Mouse (Mus musculus) layer of hippocampus, adult 2 months (tissue): ENCODE measurements around the gene Cab39l. TPM values are rescaled to one million over a fixed set of nuclear protein-coding genes. Genes with fewer than 3 reads are reported as not detected.

Source experiments
- DNase-seq, 2 experiments: peaks; one replicate each; pipeline ENCODE4 v3.0.0; 2022; ENCODE audit warnings: low spot score in 2 of 2
- H3K27ac ChIP-seq: fragments of 200-600 bp; 2 replicates; pipeline ENCODE4 v1.8.1; 2022
- H3K4me3 ChIP-seq: fragments of 200-600 bp; 2 replicates; pipeline ENCODE4 v1.8.1; 2022; ENCODE audit warnings: mild to moderate bottlenecking
- CTCF ChIP-seq: fragments of 200-600 bp; conservative IDR thresholded peaks from 2 replicates; pipeline ENCODE4 v1.8.1; 2022; ENCODE audit warnings: antibody characterized with exemption, mild to moderate bottlenecking, moderate library complexity
- total RNA-seq, 2 experiments: library from RNA; stranded (reverse); gene quantifications; 2 replicates each; pipeline ENCODE4 v1.2.3; 2021

The Cab39l gene
- total RNA-seq, 2 experiments from 2014 or later: 21.0 to 21.7 TPM

- no peak overlapping the region for H3K27ac ChIP-seq
- TF ChIP-seq CTCF: no peak
- DNase-seq: no peak
- H3K4me3 ChIP-seq: no peak overlapping the region
Measured at GRCm38 (mm10) chr14:59445421-59445820, 4.6 kb downstream of the Cab39l start.

- no peak overlapping the region for H3K27ac ChIP-seq
- H3K4me3 ChIP-seq: no peak overlapping the region
- no peak for TF ChIP-seq CTCF
- no peak for DNase-seq
Measured at GRCm38 (mm10) chr14:59447981-59448380, 7.2 kb downstream of the Cab39l start.

DNA sequence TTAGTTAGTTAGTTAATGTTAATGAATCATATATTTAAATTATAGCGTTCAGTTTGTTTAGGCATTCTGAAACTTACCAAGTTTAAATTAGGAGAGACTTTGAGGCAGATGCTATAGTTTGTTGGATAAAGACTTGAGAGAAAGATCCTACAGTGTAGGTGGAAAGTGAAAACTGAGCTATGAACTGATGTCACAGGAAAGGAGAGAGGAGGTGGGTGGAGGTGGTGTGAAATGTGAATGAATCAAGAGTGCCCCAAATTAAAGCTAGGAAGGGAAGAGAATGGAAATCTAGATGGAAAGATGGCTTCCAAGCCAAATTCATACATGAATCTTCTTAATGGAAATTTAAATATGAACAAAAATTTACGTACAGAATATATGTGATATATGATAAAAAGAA is 25.7 kb downstream of the Cab39l start:
- no peak for TF ChIP-seq CTCF
- DNase-seq: no peak
- no peak overlapping the region for H3K4me3 ChIP-seq
- no peak overlapping the region for H3K27ac ChIP-seq

- peak; percentile 73 for TF ChIP-seq CTCF
- Histone ChIP-seq H3K27ac (no peak overlapping the region), H3K4me3 (no peak overlapping the region)
- DNase-seq: peak in 1 of 2 experiments; percentile 36
Measured at GRCm38 (mm10) chr14:59467798-59468197, 27.0 kb downstream of the Cab39l start.

GRCm38 (mm10) chr14:59470781-59471180 is 30.0 kb downstream of the Cab39l start:
- TF ChIP-seq CTCF: no peak
- DNase-seq: no peak
- H3K4me3 ChIP-seq: no peak overlapping the region
- H3K27ac ChIP-seq: no peak overlapping the region

DNA sequence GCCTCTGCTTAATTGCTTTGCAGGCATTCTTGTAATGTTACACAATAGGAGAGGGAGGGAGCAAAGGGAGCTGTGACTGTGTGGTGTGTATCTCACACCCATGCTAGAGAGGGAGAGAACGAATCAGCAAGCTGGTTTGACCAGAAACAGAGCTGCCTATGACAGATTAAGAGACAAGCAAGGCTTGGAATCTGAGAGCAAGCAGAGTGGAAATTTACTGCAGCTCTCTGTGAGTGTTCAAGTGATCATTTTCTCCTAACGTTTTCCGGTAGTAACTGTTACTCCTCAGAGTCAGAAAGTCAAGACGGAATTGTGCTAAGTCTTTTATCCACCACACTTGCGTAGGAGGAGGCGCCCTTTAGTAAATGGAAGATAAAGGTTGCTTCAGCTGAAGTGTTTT is 37.9 kb downstream of the Cab39l start:
- Histone ChIP-seq H3K4me3 (peak overlapping the region; percentile 6), H3K27ac (peak overlapping the region; percentile 82)
- DNase-seq: peak; percentile 11 to 53
- no peak for TF ChIP-seq CTCF

- no peak for DNase-seq
- TF ChIP-seq CTCF: no peak
Measured at GRCm38 (mm10) chr14:59485247-59485810, 44.6 kb downstream of the Cab39l start.

GRCm38 (mm10) chr14:59492376-59492775 is 51.6 kb downstream of the Cab39l start:
- no peak overlapping the region for H3K27ac ChIP-seq
- DNase-seq: no peak
- TF ChIP-seq CTCF: no peak
- no peak overlapping the region for H3K4me3 ChIP-seq

More at GRCm38 (mm10) chr14:59485247-59485810, 44.6 kb downstream of the Cab39l start:
- Histone ChIP-seq H3K27ac (no peak overlapping the region), H3K4me3 (no peak overlapping the region)

GRCm38 (mm10) chr14:59497928-59498327 is 57.2 kb downstream of the Cab39l start:
- TF ChIP-seq CTCF: no peak
- Histone ChIP-seq H3K27ac (no peak overlapping the region), H3K4me3 (no peak overlapping the region)
- DNase-seq: no peak

GRCm38 (mm10) chr14:59504831-59505230 is 64.1 kb downstream of the Cab39l start:
- no peak for DNase-seq
- TF ChIP-seq CTCF: no peak

GRCm38 (mm10) chr14:59506139-59506538 is 65.4 kb downstream of the Cab39l start:
- Histone ChIP-seq H3K4me3 (no peak overlapping the region), H3K27ac (no peak overlapping the region)
- TF ChIP-seq CTCF: no peak
- no peak for DNase-seq

More at GRCm38 (mm10) chr14:59504831-59505230, 64.1 kb downstream of the Cab39l start:
- Histone ChIP-seq H3K27ac (no peak overlapping the region), H3K4me3 (no peak overlapping the region)

- peak in 1 of 2 experiments; percentile 5 for DNase-seq
- no peak overlapping the region for H3K27ac ChIP-seq
- no peak overlapping the region for H3K4me3 ChIP-seq
- 0 out of 2 replicates have a peak, but pooled peaks have one; percentile 6 for TF ChIP-seq CTCF
Measured at GRCm38 (mm10) chr14:59513922-59514444, 73.2 kb downstream of the Cab39l start.

GRCm38 (mm10) chr14:59525843-59526242 is 85.1 kb downstream of the Cab39l start:
- TF ChIP-seq CTCF: no peak
- H3K4me3 ChIP-seq: no peak overlapping the region
- no peak overlapping the region for H3K27ac ChIP-seq
- no peak for DNase-seq

DNA sequence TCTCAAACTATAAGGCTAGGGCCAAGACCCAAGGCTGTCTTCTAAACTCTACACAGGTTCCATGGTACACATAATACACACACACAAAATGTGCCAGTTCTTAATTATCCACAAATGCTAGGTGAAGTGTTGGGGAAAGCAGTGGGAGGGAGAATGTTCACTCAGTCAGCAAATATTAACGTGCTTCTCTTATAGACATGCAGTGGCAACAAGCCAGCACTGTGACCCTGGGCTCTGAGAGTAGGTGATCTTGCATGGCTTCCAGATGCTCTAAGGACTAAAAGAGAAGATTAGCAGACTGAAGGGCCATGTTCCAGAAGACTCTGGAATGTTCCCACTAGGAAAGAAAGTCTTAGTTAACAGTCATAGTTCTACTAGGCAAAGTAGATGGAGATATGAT is 90.0 kb downstream of the Cab39l start:
- no peak for DNase-seq
- Histone ChIP-seq H3K4me3 (no peak overlapping the region), H3K27ac (no peak overlapping the region)
- TF ChIP-seq CTCF: no peak
